In the genomic region with DNA sequence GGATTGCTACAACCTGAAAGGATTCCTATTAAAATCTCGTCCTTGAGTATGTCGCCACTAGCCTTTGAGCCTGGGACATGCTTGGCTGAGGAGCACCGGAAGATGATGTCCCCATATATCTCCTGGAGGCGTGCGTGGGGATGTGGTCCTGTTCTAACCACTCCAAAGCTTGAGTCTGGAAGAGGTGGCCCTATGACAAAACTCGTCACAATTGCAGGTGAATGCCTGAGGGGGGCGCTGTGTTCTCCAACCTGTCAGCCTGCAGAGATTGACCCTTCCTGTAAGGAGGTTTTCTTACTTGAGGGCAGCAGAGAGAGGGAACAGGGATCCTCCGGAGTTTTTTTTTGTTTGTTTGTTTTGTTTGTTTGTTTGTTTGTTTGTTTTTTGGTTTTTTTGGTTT, we compare ENCODE assay signal across 33 mouse cellular contexts. TPM values are rescaled to one million over a fixed set of nuclear protein-coding genes. Genes with fewer than 3 reads are reported as not detected.
DNase-seq lines count a peak whose midpoint lies in the region; TF ChIP-seq lines count a peak whose summit lies in the region.
"Had no signal": no experiment of that assay in that cellular context is flagged by ENCODE, and none has a peak within 500 bp of the region (broad histone marks: within the 10 kb centered on the region; RNA-seq: fewer than 3 reads in every experiment).

No protein-coding gene starts in this region.

- TF ChIP-seq POLR2A in ES-Bruce4 (IDR thresholded peaks at IDR 0.05; ENCODE audit: insufficient read depth, low read length), result no peak
- no peak for TF ChIP-seq POLR2A in brain, embryonic 14.5 days (IDR thresholded peaks at IDR 0.05; ENCODE audit: borderline replicate concordance, extremely low read depth, insufficient read depth, insufficient read length, poor library complexity, severe bottlenecking)

- H3K9me3 ChIP-seq in ES-Bruce4 (replicated peaks; ENCODE audit: control insufficient read depth, insufficient read depth, low read length, poor library complexity, severe bottlenecking), result no peaks in the 10 kb centered on the region
- H3K9me3 ChIP-seq: forebrain, embryonic 12.5 days; intestine, embryonic 15.5 days; midbrain, embryonic 13.5 days; neural tube, embryonic 15.5 days had no signal

- H3K4me3 ChIP-seq in layer of hippocampus, adult 2 months, result no peak overlapping the region
- H3K4me3 ChIP-seq in ES-Bruce4 (ENCODE audit: low read depth, low read length), result no peak overlapping the region
- H3K4me3 ChIP-seq: erythroblast, embryonic 14.5 days; forebrain, embryonic 12.5 days; hindbrain, embryonic 10.5 days; intestine, embryonic 15.5 days; midbrain, embryonic 13.5 days; neural tube, embryonic 15.5 days had no signal

- no peak for TF ChIP-seq EP300 in ES-Bruce4 (IDR thresholded peaks at IDR 0.05; ENCODE audit: insufficient read depth, low read depth, low read length)

- H3K36me3 ChIP-seq in ES-Bruce4 (ENCODE audit: control insufficient read depth, insufficient read depth, low read length, poor library complexity, severe bottlenecking), result no peaks in the 10 kb centered on the region
- H3K36me3 ChIP-seq: forebrain, embryonic 12.5 days; hindbrain, embryonic 10.5 days; intestine, embryonic 15.5 days; midbrain, embryonic 13.5 days had no signal

- TF ChIP-seq CTCF in layer of hippocampus, adult 2 months (conservative IDR thresholded peaks at IDR 0.05), result peak; percentile 55
- TF ChIP-seq CTCF in ES-Bruce4 (IDR thresholded peaks at IDR 0.05; ENCODE audit: low read depth, low read length), result peak; percentile 22
- TF ChIP-seq CTCF in brain, embryonic 14.5 days (IDR thresholded peaks at IDR 0.05; ENCODE audit: borderline replicate concordance, extremely low read depth, insufficient read depth, insufficient read length), result peak; percentile 26; the same call in 1 of the 2 replicates

- no peak overlapping the region for H3K9ac ChIP-seq in ES-Bruce4 (ENCODE audit: low read depth, poor library complexity, severe bottlenecking)
- H3K9ac ChIP-seq: forebrain, embryonic 12.5 days; intestine, embryonic 15.5 days; liver, embryonic 14.5 days; midbrain, embryonic 13.5 days; neural tube, embryonic 15.5 days had no signal

- no peaks in the 10 kb centered on the region for H3K27me3 ChIP-seq in ES-Bruce4 (ENCODE audit: control insufficient read depth, insufficient read depth, low read length, poor library complexity, severe bottlenecking)
- H3K27me3 ChIP-seq: forebrain, embryonic 12.5 days; intestine, embryonic 15.5 days; midbrain, embryonic 13.5 days; neural tube, embryonic 15.5 days had no signal

- H3K4me1 ChIP-seq in ES-Bruce4 (ENCODE audit: control insufficient read depth, insufficient read depth, low read length), result no peaks in the 10 kb centered on the region
- H3K4me1 ChIP-seq: forebrain, embryonic 12.5 days; intestine, embryonic 15.5 days had no signal

- peak; percentile 34 to 55 for DNase-seq in cerebellum, postnatal 14 days
- no peak for DNase-seq in cerebellum, adult 11 months
- DNase-seq in layer of hippocampus, adult 2 months (ENCODE audit: low spot score in 2 of 2), result no peak
- no peak for DNase-seq in layer of hippocampus, adult 9-10 months (ENCODE audit: low spot score)
- no peak for DNase-seq in brain, embryonic 14.5 days (ENCODE audit: low read depth)
- no peak for DNase-seq in kidney, adult 18-20 months
- DNase-seq: adrenal gland, postnatal 36 days; kidney, adult 8-10 months; kidney, postnatal 4 days; liver; lung, adult 2 months; lung, postnatal 10 days; retina, postnatal 1 day; thymus, postnatal 25 days had no signal

- peak overlapping the region; percentile 62 for H3K27ac ChIP-seq in layer of hippocampus, adult 2 months
- H3K27ac ChIP-seq in ES-Bruce4 (ENCODE audit: insufficient read depth, low read length), result no peak overlapping the region
- H3K27ac ChIP-seq: forebrain, embryonic 12.5 days; hindbrain, embryonic 10.5 days; intestine, embryonic 15.5 days; kidney, postnatal 0 days; liver, embryonic 14.5 days; macrophage; midbrain, embryonic 13.5 days; neural tube, embryonic 15.5 days had no signal

RNA-seq across cellular contexts. Expression of a gene that starts 21.1 kb away (rescaled TPM):
- total RNA-seq in layer of hippocampus, adult 2 months (2021), result 10 to 100 TPM; 16.6 to 17.3 TPM
- 1.5 and 1.8 TPM in 2 replicates for polyA plus RNA-seq in ES-Bruce4 (2011; ENCODE audit: insufficient read depth, insufficient read length, low read depth, missing spikeins)
- polyA plus RNA-seq in brain, embryonic 14.5 days (2012; rRNA removed), result 8.5 and 17.5 TPM in 2 replicates
- total RNA-seq: CH12.LX; gastrocnemius, adult 8-10 months; heart, postnatal 14 days; megakaryocyte-erythroid progenitor cell, adult 5-6 weeks; MEL had no signal
- polyA plus RNA-seq: C2C12; erythroblast, embryonic 14.5 days; gonadal fat pad, adult 2 months; heart, embryonic 14.5 days; liver, embryonic 14.5 days; lung, adult 2 months; macrophage; Patski had no signal

Comparison
In these comparisons a context has a peak if more than half of its experiments do, and no peak if none do; other contexts are left out.
1. DNase-seq: peak in cerebellum, postnatal 14 days (2 of 2); none in cerebellum, adult 11 months (single experiment), layer of hippocampus, adult 2 months (0 of 2), layer of hippocampus, adult 9-10 months (single experiment), brain, embryonic 14.5 days (single experiment) and kidney, adult 18-20 months (single experiment).
2. Peak in every context shown above with its lines, with median percentiles within 50 percentile points of each other: CTCF ChIP-seq.